Mouse (Mus musculus) small intestine, adult 2 months (tissue): ENCODE data around the gene Wdr54.

Source experiments
- CTCF ChIP-seq: fragments of 200-500 bp; IDR thresholded peaks from 2 replicates; pipeline ENCODE4 v1.5.1; 2012; ENCODE audit warnings: low read depth, mild to moderate bottlenecking, control low read depth, inconsistent platforms, low read length, moderate library complexity, mixed read lengths; ENCODE audit not compliant: insufficient replicate concordance, insufficient read length; ENCODE audit errors: extremely low read depth
- POLR2A ChIP-seq: fragments of 200-500 bp; IDR thresholded peaks from 2 replicates; pipeline ENCODE4 v1.6.1; 2012; ENCODE audit warnings: low read depth, mild to moderate bottlenecking, control low read depth, inconsistent platforms, low read length, moderate library complexity

- no peak for TF ChIP-seq POLR2A
- no peak for TF ChIP-seq CTCF
Measured at GRCm38 (mm10) chr6:83121863-83122710, 34.1 kb downstream of the Wdr54 start.
